Mouse (Mus musculus): ENCODE measurements at regions not wholly inside any gene's neighbourhood (a gene's known extent, or its start where the extent isn't known, plus 50 kb on each side); places are given as distances from the start of the nearest gene placed in this dataset.

- no peak for DNase-seq
These were observed 402.1 kb downstream of the Sox9 start for GRCm38 (mm10) chr11:113184095-113184494.

- DNase-seq, result no peak
These were observed 405.4 kb downstream of the Sox9 start for GRCm38 (mm10) chr11:113187407-113187806.

GRCm38 (mm10) chr11:113188263-113188920, 406.4 kb downstream of the Sox9 start:
- no peak for DNase-seq

- no peak for DNase-seq
These were observed 408.0 kb downstream of the Sox9 start for GRCm38 (mm10) chr11:113190006-113190405.

GRCm38 (mm10) chr11:113190520-113190919, 408.5 kb downstream of the Sox9 start:
- no peak for DNase-seq

GRCm38 (mm10) chr11:113191006-113191405, 409.0 kb downstream of the Sox9 start:
- DNase-seq, result no peak

GRCm38 (mm10) chr11:113192086-113192856, 410.2 kb downstream of the Sox9 start:
- peak; percentile 74 to 82 for DNase-seq

- no peak for DNase-seq
These were observed 412.3 kb downstream of the Sox9 start for GRCm38 (mm10) chr11:113194144-113194827.

Data from cerebellum, postnatal 25 days (tissue).